Mouse (Mus musculus): ENCODE results near the gene Plch2. TPM values are rescaled to one million over a fixed set of nuclear protein-coding genes. Genes with fewer than 3 reads are reported as not detected.

Gene Plch2
- polyA plus RNA-seq, 1 experiment: 0.06 TPM

DNA sequence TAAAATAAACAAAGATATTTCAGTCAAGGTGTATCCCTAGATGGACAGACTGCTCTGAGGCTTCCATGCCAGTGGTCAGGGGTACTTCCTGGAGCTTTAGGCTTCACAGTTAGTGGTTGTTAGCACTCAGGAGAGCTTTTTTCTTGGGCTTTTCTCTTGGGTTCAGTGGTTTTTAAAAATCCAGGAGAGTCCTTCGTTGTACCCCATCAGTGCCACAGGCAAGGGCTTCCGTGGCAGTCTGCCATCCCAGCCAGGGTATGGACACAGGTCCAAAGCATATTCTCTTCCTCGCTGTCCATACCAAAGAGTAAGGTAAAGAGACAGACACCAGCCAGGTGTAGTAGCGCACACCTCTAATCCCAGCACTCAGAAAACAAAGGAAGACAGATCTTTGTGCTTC lies 33.6 kb upstream of the Plch2 start:
- H3K27me3 ChIP-seq (ENCODE audit: control insufficient read depth, insufficient read depth, insufficient read length): no peaks in the 10 kb centered on the region
- no peak overlapping the region for H3K4me2 ChIP-seq (ENCODE audit: low read depth)
- no peak overlapping the region for H3ac ChIP-seq (ENCODE audit: control insufficient read depth, insufficient read length)
- H3K36me3 ChIP-seq (ENCODE audit: control insufficient read depth, insufficient read depth): no peaks in the 10 kb centered on the region
- no peak overlapping the region for H3K4me3 ChIP-seq
- peaks cover 7% of the 10 kb centered on the region for H3K79me2 ChIP-seq (ENCODE audit: control insufficient read depth, insufficient read depth)
- TF ChIP-seq CEBPB (IDR thresholded peaks at IDR 0.05; ENCODE audit: insufficient read depth, poor library complexity, severe bottlenecking) (no peak), E2F4 (IDR thresholded peaks at IDR 0.05; ENCODE audit: insufficient read depth) (no peak), USF1 (IDR thresholded peaks at IDR 0.05; ENCODE audit: low read depth) (no peak), MAX (IDR thresholded peaks at IDR 0.05; ENCODE audit: low read depth) (no peak), MYOG (IDR thresholded peaks at IDR 0.05; ENCODE audit: control insufficient read depth in 1 of 3, insufficient read depth in 1 of 3, insufficient read length in 2 of 3, low read depth in 2 of 3) (no peak)

DNA sequence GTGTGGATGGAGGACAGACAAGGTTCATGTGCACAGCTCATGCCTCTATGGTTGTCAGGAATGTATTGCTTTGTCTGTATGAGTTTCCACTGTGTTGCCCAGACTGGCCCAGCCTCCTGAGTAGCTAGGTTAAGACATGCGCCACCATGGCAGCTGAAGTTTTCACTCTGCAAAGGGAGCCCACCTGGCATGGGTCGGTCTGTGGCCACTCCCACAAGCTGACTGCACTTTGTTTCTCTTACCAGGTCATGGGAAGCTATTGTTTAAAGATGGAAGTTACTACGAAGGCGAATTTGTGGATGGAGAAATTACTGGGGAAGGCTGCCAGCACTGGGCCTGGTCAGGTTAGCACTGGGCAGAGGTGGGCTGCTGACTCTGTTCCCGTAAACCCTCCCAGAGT lies 32.7 kb upstream of the Plch2 start:
- H3K79me2 ChIP-seq (ENCODE audit: control insufficient read depth, insufficient read depth): peaks cover 16% of the 10 kb centered on the region
- H3K27me3 ChIP-seq (ENCODE audit: control insufficient read depth, insufficient read depth, insufficient read length): no peaks in the 10 kb centered on the region
- no peaks in the 10 kb centered on the region for H3K36me3 ChIP-seq (ENCODE audit: control insufficient read depth, insufficient read depth)
- no peak overlapping the region for H3ac ChIP-seq (ENCODE audit: control insufficient read depth, insufficient read length)
- no peak overlapping the region for H3K4me2 ChIP-seq (ENCODE audit: low read depth)
- H3K4me3 ChIP-seq: no peak overlapping the region
- TF ChIP-seq TCF12 (IDR thresholded peaks at IDR 0.05; ENCODE audit: insufficient read depth, poor library complexity, severe bottlenecking) (no peak), CEBPB (IDR thresholded peaks at IDR 0.05; ENCODE audit: insufficient read depth, poor library complexity, severe bottlenecking) (no peak), POLR2AphosphoS2 (IDR thresholded peaks at IDR 0.05; ENCODE audit: insufficient read length, low read depth) (no peak), MAX (IDR thresholded peaks at IDR 0.05; ENCODE audit: low read depth) (no peak), SRF (IDR thresholded peaks at IDR 0.05; ENCODE audit: control insufficient read depth, insufficient read length, low read depth) (no peak), TCF3 (IDR thresholded peaks at IDR 0.05; ENCODE audit: insufficient read length, low read depth) (no peak), POLR2A (IDR thresholded peaks at IDR 0.05; ENCODE audit: insufficient read length, low read depth) (no peak), USF1 (IDR thresholded peaks at IDR 0.05; ENCODE audit: low read depth) (no peak), MYOD1 (IDR thresholded peaks at IDR 0.05; ENCODE audit: control insufficient read depth in 1 of 3, insufficient read length in 2 of 3, low read depth in 2 of 3) (no peak), MYOG (IDR thresholded peaks at IDR 0.05; ENCODE audit: control insufficient read depth in 1 of 3, insufficient read depth in 1 of 3, insufficient read length in 2 of 3, low read depth in 2 of 3) (no peak), REST (IDR thresholded peaks at IDR 0.05; ENCODE audit: insufficient read depth, insufficient read length) (no peak), E2F4 (IDR thresholded peaks at IDR 0.05; ENCODE audit: insufficient read depth) (no peak)

DNA sequence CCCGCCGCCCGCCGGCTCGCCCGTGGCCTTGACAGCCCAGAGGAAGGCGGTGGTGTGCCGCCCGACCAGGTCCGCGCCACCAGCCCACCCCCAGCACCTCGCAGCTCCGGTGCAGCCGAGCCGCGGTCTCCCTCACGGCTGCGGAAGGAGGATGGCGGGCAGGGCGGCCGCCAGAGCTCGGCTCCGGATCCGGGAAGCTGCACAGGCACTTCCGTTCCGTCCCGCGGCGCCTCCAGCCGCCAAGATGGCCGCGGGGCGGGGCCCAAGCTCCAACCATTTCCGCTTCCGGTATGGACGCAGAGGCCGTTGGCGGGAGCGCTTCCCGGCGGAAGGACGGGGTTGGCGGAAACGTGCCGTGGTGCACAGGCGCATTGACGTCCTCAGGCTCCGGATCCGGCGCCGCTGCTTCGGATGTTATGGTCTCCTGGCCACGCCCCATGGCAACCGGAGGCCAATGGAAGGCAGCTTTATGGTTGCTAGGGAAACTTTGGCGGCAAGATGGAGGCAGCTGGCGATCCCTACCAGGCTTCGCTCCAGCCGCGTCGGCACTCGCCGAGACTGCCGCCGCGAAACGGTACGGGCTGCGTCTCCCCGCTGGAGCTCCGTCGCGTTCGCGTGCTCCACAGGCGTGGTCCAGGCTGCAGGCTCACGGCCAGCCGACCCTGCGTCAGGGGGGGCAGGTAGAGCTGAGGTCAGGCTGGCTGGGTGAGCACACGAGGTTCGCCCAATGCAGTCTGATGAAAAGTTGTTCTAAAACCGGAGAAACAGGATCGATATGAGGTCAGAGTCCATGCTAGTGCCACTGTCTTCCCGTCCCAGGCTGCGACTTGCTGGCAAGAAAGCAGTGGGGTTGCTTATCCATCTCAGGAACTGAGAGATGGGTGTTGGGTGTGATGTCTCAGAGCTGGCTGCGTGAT lies 29.8 kb upstream of the Plch2 start, which contains the start of the genes Rer1 and Morn1:
Gene Rer1 (minus strand): TSS at position 275 of the 917 bp plus-strand sequence.
Gene Morn1 (plus strand): TSS at position 470 of the 917 bp plus-strand sequence.
- H3K36me3 ChIP-seq (ENCODE audit: control insufficient read depth, insufficient read depth): peaks cover 13% of the 10 kb centered on the region
- TF ChIP-seq MYOD1 (IDR thresholded peaks at IDR 0.05; ENCODE audit: control insufficient read depth in 1 of 3, insufficient read length in 2 of 3, low read depth in 2 of 3) (peak in 1 of 3 experiments; percentile 45), POLR2A (IDR thresholded peaks at IDR 0.05; ENCODE audit: insufficient read length, low read depth) (peak; percentile 69), POLR2AphosphoS2 (IDR thresholded peaks at IDR 0.05; ENCODE audit: insufficient read length, low read depth) (peak; percentile 72), MYOG (IDR thresholded peaks at IDR 0.05; ENCODE audit: control insufficient read depth in 1 of 3, insufficient read depth in 1 of 3, insufficient read length in 2 of 3, low read depth in 2 of 3) (peak in 1 of 3 experiments; percentile 52), E2F4 (IDR thresholded peaks at IDR 0.05; ENCODE audit: insufficient read depth) (no peak)
- H3K4me3 ChIP-seq: peak within 1 kb of the TSS; percentile 69
- peaks cover 44% of the 10 kb centered on the region for H3K79me2 ChIP-seq (ENCODE audit: control insufficient read depth, insufficient read depth)
- peak within 1 kb of the TSS; percentile 99 for H3K4me2 ChIP-seq (ENCODE audit: low read depth)
- H3K27me3 ChIP-seq (ENCODE audit: control insufficient read depth, insufficient read depth, insufficient read length): no peaks in the 10 kb centered on the region
- H3ac ChIP-seq (ENCODE audit: control insufficient read depth, insufficient read length): peak within 1 kb of the TSS; percentile 72

DNA sequence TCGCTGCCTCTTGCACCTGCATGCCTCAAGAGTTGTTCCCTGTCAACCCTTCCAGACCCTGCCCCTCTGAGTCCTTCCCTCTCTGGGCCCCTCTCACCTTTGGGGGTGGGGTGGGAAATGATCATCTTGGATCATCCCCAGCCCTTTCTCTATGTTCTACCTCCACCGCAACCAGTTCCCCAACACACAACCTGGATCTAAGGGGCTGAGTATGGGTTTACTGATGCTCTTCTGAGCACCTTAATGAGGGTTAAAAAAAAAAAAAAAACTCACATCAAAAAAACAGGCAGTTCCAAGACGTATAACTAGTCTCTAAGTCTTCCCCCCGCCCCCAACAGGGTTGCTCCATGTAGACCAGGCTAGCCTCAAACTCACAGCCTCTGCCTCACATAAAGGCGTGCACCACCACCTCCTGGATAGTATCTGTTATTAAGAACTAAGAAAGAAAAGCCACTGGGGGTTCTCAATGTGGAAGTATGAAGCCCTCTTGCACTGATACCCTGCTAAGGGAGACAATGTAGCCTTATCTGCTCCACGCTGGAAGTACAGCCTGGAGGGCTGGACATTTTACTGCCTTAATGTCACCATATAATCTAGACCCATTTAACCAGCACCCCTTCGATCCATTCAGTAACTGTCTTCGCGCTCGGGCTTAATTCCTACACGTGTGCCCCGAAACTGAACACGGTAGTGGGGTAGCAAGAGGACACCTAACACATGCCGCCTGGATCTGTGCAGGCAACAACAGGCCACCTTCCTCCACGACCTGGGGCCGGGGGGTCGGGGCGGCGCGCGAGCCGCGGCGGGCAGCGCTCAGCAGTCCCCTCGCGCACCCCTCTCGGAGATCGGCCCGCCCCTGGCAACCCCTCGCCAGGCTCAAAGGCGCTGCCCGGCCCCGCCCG lies 28.9 kb upstream of the Plch2 start:
- TF ChIP-seq TCF12 (IDR thresholded peaks at IDR 0.05; ENCODE audit: insufficient read depth, poor library complexity, severe bottlenecking): no peak
- H3K79me2 ChIP-seq (ENCODE audit: control insufficient read depth, insufficient read depth): peaks cover 47% of the 10 kb centered on the region
- peak overlapping the region; percentile 86 for H3K4me2 ChIP-seq (ENCODE audit: low read depth)
- H3K36me3 ChIP-seq (ENCODE audit: control insufficient read depth, insufficient read depth): peaks cover 21% of the 10 kb centered on the region
- H3ac ChIP-seq (ENCODE audit: control insufficient read depth, insufficient read length): peak overlapping the region; percentile 72
- H3K27me3 ChIP-seq (ENCODE audit: control insufficient read depth, insufficient read depth, insufficient read length): no peaks in the 10 kb centered on the region
- H3K4me3 ChIP-seq: peak overlapping the region; percentile 69

DNA sequence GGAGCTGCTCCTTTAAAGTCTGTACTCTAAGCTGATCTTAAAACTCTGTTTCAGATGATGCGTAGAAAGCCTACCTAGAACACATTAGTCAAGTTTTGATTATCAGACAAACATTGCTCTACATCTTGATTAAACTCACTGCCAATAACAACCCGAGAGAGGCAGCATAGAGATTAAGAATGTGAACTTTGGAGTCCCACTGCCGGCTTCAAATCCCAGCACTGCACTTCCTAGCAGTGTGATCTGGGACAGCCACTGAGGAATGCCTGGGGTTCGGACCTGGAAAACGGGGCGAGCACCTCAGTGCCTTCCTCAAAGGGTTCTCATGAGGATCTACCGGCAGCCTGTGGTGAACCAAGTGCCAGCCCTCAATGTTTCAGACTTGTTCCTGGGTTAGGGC lies 27.8 kb upstream of the Plch2 start:
- TF ChIP-seq TCF12 (IDR thresholded peaks at IDR 0.05; ENCODE audit: insufficient read depth, poor library complexity, severe bottlenecking): no peak
- TF ChIP-seq TCF3 (IDR thresholded peaks at IDR 0.05; ENCODE audit: insufficient read length, low read depth): no peak
- Histone ChIP-seq H3K4me2 (ENCODE audit: low read depth) (peak overlapping the region; percentile 86), H3K27me3 (ENCODE audit: control insufficient read depth, insufficient read depth, insufficient read length) (no peaks in the 10 kb centered on the region), H3K36me3 (ENCODE audit: control insufficient read depth, insufficient read depth) (peaks cover 32% of the 10 kb centered on the region), H3ac (ENCODE audit: control insufficient read depth, insufficient read length) (no peak overlapping the region), H3K4me3 (peak overlapping the region; percentile 69), H3K79me2 (ENCODE audit: control insufficient read depth, insufficient read depth) (peaks cover 47% of the 10 kb centered on the region)
